Mouse (Mus musculus): Measurements from ENCODE around the gene Methig1.
"Not testable (repeated sequence)": the region's sequence is repeated elsewhere in the genome, so short reads cannot be mapped to it uniquely, and the experiment has no call there.

Gene Methig1

DNA sequence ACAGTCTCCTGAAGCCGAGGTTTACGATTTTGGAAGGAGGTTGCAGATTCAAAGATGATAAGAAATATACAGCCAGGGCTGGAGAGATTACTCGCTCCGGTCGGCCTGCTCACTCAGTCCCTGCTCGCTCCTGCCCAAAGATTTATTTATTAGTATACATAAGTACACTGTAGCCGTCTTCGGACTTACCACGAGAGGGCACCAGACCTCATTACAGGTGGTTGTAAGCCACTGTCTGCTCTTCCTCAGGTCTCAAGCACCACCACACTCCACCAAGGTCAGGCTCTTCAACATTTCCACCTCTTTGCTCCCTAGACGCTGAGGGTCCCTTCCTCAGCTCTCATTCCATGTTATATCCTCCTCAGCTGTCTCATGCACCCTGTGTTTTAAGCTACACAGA lies 15.1 kb upstream of the Methig1 start:
- peak; percentile 61 to 84 for DNase-seq

DNA sequence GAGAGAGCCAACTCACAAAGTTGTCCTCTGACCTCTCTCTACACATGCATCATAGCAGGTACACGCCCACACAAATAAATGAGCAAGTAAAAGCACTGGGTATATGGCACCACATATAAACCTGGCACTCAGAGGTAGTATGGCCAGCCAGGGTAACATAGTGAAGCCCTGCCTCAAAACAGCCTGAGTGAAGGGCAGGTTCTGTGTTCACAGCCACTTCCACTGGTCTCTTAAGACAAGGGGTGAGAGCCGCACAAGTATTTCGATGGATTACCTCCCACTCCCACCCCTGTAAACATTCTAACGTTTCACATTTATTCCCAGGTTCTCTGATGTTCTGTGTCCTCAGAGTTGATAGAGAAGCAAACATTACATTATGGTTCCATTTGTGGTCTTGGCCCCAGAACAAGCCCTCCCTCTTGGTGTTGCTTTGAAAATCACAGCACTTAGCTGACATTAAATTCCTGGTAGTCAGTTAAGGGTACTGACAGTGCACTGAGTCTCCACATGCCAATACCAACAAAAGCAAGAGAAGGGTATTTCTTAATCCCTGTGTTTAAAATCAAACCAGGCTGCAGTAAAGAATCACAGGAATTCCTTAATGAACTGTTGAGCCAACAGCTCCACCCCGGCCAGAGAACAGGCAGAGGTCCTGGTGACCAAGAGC lies 11.5 kb upstream of the Methig1 start:
- DNase-seq, result peak in 1 of 2 experiments; percentile 55

DNA sequence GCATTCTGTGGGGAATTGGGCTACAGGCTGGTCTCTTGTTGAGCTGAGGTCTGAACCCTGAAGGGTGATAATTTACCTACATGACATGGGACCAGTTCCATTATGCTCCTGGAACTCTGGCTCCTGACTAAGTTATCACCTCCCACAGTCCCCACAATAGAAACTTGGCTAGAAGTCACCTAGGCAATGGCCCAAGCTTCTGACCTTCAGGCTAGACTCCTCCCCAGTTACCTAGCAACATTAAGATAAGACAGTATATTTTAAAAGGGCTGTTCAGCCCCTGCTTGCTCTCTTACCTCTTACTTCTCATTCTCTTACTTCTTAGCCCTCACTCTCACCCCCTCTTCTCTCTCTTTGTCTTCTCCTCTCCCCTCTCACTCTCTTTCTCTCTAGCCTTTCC lies 7.5 kb upstream of the Methig1 start:
- DNase-seq, result peak in 1 of 2 experiments; percentile 72

DNA sequence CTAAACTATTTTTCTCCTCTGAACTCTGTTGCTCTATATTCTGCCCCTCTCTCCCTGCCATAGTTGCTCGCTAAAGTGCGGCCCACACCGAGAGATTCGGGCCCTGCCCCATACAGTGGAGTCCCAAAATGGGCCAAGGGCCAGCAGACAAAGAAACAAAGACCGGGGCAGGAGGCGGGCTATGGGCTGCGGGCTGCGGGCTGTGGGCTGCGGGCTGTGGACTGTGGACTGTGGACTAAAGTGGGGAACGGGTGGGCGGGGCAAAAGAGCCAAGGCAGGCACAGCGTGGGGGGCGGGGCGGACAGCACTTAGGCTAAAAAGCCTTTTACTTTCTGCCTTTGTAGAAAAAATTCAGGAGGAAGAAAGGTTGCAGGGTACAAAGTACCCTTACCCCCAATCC lies 6.2 kb upstream of the Methig1 start:
- DNase-seq, result peak; percentile 70 to 78

DNA sequence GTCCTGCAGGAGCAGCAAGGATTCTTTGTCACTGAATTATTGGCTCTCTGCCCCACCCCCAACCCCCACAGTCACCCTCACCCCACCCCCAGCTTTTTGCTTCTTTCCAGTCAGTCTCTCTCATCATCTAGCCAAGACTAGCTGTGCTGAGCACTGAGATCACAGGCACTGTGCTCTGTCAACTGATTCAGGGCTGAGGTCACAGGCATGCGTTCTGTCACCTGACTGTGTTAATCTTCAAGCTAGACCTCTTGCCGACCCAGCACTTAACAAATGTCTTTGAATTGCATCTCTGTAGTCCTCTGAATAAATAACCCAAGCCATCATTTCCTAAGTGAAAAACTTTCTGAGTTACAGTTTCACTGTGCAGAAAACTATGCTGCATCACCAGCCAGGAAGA lies 3.5 kb upstream of the Methig1 start:
- DNase-seq, result peak; percentile 83 to 89

DNA sequence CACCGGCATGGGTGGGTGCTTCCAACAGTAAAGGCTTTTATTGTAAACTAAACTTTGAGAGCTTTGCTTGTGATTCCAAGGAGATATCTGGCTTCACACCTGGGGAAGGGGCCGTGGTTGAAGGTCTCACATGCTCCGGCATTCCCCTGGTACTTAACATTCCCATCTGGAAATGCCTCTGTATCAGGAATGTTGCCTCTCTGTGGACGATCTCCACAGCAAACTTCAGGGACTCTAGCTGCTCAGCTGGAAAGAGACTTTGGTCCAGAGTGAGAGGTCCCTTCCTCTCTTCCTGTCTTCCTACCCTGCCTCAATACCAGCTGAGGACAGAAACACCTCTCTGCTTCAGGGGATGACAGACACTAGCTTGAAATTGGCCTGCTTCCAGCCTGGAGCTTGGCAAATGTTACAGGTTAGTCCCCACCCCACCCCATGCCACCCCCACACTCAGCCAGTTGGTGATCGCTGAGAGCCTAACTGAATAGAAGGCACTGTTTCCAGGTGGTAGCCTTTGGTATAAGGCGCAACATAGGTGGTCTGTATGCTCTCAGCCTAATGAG lies 1.4 kb upstream of the Methig1 start:
- DNase-seq, result no peak

DNA sequence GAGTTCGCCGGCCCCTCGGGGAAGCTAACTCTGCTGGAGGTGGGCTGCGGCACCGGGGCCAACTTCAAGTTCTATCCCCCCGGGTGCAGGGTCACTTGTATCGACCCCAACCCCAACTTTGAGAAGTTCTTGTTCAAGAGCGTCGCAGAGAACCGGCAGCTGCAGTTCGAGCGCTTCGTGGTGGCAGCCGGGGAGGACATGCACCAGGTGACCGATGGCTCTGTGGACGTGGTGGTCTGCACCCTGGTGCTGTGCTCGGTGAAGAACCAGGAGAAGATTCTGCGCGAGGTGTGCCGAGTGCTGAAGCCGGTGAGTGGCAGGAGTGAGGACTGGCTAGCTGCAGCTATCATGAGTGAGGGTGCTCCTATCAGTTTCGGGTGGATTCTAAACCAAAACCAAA lies 450 bp downstream of the Methig1 start:
- DNase-seq, result not testable (repeated sequence)

DNA sequence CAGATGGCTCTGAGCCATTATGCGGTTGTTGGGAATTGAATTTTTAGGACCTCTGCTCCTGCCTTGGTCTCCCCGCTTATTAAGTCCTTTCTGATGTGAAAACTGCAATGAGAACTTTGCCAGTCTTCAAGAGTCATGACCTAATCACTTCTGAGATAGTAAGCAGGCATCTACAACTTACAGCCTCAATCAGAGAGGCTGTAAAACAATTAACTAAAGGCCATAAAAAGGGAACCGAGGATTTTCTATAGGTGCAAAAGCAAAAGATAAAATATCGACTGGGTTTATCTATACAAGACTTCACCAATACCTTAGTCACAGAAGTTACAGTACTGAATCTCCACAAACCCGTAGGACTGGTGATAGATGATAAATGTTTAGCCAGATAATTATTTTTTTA lies 2.9 kb downstream of the Methig1 start:
- DNase-seq, result no peak

DNA sequence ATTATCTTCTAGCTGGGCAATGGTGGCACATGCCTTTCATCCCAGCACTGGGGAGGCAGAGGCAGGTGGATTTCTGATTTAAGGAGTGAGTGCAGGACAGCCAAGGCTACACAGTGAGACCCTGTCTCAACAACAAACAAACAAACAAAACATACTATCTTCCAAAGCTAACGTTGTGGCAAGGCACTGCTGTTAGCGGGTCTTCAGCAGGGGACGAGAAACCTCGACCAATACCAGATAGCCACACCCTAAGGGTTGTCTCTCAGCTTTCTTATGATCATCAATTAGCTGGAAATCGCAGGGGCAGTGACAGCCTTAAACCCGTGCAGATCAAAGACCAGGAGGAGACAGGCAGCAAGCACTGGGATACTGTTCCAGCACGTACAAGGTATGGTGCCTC lies 11.3 kb downstream of the Methig1 start, which contains the start of gene Higd1c:
Gene Higd1c, plus strand, starts transcription at position 301 of the 400 bp plus-strand sequence.
- DNase-seq, result no peak

DNA sequence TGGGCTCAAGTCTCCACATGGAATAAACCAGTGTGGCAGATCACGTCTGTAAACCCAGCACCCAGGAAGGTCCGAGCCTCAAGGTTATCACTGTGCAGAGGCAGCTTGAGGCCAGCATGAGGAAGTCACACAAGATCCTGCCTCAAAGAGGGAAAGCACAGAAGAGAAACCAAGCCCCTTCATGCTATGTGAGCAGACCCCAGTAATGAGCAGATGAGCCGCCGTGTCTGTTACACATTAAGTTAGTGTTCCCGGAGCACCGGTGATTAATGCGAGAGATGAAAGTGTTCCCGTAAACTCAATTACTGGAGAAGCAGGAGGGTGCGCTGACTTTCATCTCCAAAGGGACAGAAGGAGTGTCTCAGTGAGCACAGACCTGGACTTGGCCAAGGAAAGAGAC lies 13.0 kb downstream of the Methig1 start:
- DNase-seq, result not testable (repeated sequence)

DNA sequence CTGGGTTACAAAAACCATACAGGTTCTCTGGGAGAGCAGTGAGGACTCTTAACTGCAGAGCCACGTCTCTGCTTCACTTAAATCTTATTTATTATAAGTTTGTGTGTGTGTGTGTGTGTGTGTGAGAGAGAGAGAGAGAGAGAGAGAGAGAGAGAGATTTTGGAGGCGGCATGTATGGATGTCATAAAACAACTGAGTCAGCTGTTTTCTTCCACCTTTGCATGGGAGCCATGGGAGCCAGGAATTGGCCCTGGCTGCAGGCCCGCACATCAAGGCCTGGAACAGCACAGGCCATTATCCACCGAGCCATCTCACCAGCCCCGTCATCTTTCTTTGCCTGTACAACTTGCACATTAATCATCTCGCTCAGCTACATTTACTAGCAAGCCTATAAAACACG lies 14.2 kb downstream of the Methig1 start:
- DNase-seq, result no peak

DNA sequence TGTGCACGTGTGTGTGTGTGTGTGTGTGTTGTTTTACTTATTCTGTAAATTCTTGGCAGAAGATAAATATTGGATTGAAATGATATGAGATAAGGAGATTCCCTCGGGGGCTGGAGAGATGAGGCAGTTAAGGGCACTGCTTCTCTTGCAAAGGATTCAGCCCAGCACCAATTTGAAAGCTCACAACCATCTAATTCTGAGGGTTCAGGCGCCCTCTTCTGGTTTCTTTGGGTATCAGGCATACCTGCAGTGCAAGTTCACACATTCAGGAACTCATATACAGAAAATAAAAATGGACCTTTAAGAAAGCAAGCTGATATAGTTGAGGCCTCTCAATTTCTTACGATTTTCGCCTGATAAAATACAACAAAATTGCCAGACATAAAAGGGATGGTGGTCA lies 22.1 kb downstream of the Methig1 start:
- DNase-seq, result peak; percentile 52 to 81

DNA sequence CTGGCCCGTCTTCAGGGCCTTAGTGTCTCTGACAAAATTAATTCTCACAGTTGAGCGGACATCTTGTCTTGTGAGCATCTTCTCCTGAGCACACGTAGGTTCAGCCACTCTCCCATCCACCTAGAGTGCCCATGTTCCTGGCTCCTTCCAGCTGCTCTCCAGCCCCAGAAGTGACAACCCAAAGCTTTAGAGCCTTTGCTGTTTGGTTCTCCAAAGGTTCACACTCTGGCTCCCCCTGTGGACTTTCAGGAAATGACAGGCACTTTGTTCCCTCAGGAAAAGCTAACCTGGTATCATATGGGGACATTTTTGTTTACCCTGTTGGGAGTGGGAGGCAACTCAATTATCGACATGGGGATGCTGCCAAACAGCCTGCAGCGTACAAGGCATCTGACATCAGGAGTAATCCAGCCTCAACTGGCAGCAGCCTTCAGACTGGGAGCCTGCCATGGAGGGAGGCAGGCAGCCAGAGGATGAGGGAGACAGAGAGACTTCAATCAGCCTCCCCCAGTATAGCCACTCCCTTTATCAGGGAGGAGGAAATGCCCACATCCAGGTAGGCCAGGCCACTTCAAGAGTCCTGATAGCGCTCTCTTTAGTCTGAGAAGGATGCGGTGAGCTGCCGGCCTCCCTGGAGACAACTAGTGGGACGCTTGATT lies 25.0 kb downstream of the Methig1 start:
- DNase-seq, result not testable (repeated sequence)

DNA sequence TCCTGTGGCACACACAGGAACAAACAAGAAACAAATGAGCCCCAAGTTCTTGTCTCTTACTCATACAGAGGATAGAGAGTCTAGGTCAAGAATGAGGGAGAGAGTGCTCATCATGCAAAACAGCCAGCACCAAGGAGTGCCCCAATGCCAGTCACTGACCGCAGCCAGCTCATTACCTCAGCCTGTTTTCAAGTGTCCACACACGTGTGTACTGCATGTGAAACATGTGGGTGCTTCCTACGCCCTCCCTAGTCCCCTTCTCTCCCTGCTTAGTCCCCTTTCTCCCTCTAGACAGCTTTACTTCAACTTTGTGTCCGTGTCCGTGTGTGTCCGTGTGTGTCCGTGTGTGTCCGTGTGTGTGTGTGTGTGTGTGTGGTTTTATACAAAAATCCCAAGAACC lies 26.7 kb downstream of the Methig1 start:
- DNase-seq, result no peak

DNA sequence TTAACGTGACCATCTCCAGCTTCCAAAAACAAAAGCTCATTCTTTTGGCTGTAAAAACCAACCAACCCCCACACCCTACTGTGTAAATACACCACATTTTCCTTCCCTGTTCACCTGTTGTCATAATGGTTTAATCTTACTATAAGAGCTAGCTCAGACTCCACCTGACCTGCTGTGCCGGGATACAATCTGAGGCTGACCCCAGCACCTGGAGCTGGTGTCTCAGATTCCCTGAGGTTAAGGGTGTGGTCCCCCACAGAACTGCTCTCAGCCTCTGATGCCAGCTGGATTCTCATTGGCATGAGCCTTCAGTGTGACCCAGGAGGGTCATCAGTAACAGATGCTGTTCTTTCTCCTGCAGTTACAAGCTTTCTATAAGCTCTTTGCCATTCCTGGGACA lies 27.2 kb downstream of the Methig1 start:
- DNase-seq, result no peak

DNA sequence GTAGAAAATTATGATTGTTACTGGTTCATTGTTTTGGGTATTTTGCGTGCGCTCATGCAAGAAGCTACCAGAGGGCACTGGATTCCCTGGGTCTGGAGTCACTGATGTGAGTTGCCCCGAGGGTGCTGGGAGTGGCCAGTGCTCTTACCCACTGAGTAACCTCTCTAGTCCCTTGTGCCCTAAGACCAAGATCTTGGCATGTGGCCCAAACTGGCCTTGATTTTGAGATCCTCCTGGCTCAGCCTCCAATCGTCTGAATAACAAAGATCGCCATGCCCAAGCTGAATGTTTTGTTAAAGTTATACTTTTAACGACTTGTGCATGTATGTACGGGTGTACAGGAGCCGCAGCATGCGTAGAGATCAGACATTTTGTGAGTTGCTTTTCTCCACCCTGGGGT lies 32.8 kb downstream of the Methig1 start:
- no peak for DNase-seq

DNA sequence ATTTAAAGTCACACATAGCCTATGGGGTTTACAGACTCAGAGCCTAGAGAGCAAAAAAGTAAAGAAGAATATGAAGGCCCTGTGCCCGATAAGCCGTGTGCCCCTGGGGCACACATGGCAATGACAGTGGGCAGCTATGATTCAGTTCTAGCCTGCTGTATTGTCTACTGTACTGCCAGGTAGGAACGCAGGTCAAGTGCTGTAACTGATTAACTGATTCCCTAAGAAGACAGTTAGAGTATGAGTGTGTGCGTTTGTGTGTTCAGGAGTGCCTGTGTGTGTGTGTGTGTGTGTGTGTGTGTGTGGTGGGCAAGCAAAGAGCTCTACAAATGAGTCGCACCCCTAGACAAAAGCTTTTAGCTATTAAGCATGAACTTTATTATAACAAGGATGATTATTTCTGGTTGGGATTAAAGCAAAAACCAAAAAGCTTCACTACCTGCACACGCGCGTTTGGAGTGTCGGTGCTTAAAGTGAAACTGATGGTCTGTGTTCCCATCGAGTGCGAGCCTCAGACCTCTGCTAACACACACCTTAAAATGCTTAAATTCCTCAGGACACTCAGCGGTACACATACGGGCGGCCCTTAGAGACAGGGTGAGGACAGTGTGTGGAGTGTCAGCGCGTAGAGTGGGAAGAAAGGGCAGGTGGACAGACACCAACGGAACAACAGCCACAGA lies 34.7 kb downstream of the Methig1 start:
- DNase-seq, result no peak

DNA sequence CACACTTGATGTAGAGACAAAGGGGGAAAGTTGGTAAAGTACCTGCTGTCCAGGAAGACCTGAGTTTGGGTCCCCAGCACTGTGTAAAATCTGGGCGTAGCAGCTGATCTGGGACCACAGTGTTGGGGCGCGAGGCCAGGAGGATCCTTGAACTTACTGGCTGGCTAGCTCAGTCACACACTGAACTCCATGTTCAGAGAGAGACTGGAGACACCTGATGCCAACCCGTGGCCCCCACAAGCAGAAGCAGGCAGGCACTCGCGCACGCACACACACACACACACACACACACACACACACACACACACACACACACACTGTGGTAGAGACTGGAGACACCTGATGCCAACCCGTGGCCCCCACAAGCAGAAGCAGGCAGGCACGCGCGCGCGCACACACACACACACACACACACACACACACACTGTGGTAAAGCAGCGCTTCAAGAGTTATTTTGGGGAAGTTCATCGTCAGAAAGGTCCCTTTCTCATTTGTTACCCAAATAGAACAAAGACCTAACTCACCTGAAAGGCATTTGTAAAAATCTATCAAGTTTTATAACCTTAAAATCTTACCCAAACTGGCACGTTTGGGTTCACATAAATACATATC lies 35.4 kb downstream of the Methig1 start:
- DNase-seq, result no peak

DNA sequence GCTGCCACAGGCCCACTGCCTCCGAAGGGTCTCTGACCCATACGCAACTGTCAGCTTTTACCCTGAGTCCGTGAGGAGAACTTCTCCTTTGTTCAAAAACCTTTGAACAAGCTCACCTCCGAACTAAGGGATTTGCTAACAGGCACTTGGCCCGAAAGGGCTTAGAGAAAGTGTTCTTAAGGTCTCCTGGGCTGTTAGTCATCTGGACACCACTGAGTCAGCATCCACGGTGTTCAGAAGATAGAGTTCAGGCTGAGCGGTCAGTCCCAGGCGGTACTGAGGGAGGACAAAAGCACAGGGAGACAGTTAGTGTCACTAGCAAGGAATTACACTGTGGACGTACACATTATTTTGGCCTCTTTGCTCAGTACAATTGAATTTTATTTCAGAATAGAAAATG lies 35.9 kb downstream of the Methig1 start:
- no peak for DNase-seq

DNA sequence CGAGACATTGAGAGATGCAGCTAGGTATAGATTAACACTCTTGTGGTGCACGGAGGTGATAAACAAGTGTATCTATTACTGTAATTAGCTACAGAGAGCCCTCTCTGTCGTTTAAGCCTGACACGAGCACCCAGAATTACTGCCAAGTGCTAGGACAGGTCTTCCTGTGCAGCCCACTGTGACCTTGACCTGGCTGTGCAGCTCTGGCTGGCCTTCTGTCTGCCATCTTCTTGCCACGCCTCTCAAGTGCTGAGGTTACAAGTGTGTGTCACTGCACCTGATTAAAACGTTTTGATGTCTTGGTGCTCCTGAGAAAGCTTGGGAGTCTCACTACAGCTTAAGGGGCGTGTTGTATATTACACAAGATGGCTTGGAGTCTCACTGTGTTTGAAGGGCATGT lies 38.1 kb downstream of the Methig1 start:
- no peak for DNase-seq

DNA sequence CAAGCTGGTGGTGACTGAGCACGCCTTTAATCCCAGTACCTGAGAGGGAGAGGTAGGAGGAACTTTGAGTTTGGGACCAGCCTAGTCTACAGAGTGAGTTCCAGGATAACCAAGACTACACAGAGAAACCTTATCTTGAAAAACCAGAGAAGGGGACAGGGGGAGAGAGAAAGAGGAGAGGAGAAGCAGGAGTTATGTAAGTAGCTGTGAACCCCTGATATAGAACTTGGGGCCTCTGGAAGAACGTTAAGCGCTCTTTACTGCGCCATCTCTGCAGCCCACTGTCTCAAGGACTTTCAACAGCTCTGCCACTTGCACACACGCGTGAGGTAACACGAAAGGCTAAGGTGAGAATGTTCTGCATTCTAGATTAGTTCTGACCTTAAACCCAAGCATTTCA lies 38.6 kb downstream of the Methig1 start:
- no peak for DNase-seq

DNA sequence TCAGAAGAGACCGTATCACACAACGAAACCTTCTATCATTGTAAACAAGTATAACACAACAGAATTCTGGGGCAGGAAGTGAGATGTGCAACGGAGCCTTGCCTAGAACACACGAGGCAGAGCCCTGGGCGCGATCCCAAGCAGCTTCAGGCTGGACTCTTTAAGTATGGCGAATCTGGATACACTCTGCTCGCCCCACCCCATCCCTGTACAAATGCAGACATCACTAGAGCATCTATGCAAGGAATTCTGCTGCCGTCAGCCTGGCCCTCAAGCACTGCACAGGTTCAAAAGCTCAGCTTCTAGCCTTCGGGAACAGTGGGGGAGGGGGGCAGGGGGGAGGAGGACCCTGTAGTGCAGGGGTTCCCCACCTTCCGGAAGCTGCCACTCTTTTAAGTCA lies 40.1 kb downstream of the Methig1 start:
- DNase-seq, result no peak

DNA sequence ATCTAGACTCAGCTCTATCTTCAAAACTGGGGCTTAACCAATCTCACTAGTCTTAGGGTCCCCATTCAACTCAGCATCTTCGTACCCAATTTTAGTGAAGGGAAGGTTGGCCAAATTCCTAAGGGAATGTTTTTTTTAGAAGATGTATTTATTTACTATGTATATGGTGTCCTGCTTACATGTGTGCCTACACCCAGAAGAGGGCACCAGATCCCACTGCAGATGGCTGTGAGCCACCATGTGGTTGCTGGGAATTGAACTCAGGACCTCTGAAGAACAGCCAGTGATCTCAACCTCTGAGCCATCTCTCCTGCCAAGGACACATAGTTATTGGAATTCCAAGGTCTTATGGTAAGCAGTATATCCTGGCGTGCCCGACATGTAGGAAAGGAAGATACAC lies 42.6 kb downstream of the Methig1 start:
- no peak for DNase-seq

All from kidney, adult 8-10 months (tissue).